Mouse (Mus musculus) E14TG2a.4 (cell line): ENCODE measurements at regions not wholly inside any gene's neighbourhood (a gene's known extent, or its start where the extent isn't known, plus 50 kb on each side); places are given as distances from the start of the nearest gene placed in this dataset.

Experiments used
- H3K27me3 ChIP-seq: 2 replicates; pipeline ENCODE4 v1.6.1; 2014; ENCODE audit warnings: low read length, control low read depth; ENCODE audit not compliant: insufficient read depth
- H3K36me3 ChIP-seq: 2 replicates; pipeline ENCODE4 v1.6.1; 2014; ENCODE audit warnings: low read length, control low read depth; ENCODE audit not compliant: insufficient read depth
- H3K4me1 ChIP-seq: replicated peaks from 2 replicates; pipeline ENCODE4 v1.6.1; 2014; ENCODE audit warnings: low read depth, low read length, control low read depth
- H3K4me3 ChIP-seq: replicated peaks from 2 replicates; pipeline ENCODE4 v1.5.1; 2014; ENCODE audit warnings: mild to moderate bottlenecking, low read length
- H3K9me3 ChIP-seq: 2 replicates; pipeline ENCODE4 v1.6.1; 2014; ENCODE audit warnings: low read length, control low read depth
- CTCF ChIP-seq: conservative IDR thresholded peaks from 2 replicates; pipeline ENCODE4 v1.5.1; 2014; ENCODE audit warnings: low read length
- NANOG ChIP-seq: IDR thresholded peaks from 2 replicates; pipeline ENCODE4 v1.6.1; 2014; ENCODE audit warnings: borderline replicate concordance, low read length, mixed read lengths
- POU5F1 ChIP-seq: IDR thresholded peaks from 2 replicates; pipeline ENCODE4 v1.6.1; 2014; ENCODE audit warnings: low read length, borderline replicate concordance

DNA sequence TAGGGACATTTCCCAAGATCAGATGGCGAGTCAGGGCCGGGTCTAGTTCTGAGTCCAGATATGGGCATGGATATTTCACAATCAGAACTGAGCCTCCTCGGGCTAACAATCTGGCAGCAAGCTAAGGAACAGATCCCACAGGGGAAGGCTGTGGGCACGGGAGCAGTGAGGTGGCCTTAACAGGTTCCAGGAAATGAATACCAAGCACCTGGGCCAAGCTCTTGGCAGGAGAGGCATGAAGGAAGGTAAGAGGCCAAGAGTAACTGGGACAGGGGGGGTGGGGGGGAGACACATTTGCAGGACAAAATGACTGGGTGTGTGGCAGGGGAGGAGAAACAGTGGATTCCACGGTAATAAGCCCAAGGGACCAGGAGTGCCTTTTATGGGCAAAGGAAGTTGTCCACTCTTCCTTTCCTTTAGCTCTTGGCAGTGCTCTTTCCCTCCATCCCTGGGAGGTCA, 124.9 kb upstream of the Ank start:
- Histone ChIP-seq H3K36me3 (no peaks in the 10 kb centered on the region), H3K4me1 (no peaks in the 10 kb centered on the region), H3K27me3 (no peaks in the 10 kb centered on the region), H3K4me3 (no peak overlapping the region), H3K9me3 (no peaks in the 10 kb centered on the region)
- TF ChIP-seq POU5F1 (no peak), NANOG (no peak), CTCF (no peak)

DNA sequence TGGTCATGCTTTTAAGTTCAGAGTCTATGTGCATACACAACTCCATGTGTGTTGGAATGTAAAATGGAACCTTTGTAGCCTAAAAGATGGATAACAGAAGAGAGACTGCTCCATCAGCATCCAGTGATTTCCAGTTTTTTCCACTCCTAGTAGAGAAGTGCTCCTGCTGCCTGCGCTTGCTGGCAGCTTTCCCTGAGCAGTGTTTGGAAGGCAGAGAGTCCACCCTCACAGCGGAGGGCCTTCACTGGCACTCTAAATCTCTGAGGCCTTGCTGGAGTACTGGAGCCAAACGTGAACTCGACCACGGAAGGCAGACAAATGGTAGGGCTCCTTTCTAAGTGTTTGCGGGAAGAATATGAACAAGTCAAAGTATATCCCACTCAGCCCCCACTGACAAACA, 108.0 kb upstream of the Ank start:
- no peaks in the 10 kb centered on the region for H3K4me1 ChIP-seq
- H3K36me3 ChIP-seq, result no peaks in the 10 kb centered on the region
- no peaks in the 10 kb centered on the region for H3K9me3 ChIP-seq
- 0 out of 2 replicates have a peak, but pooled peaks cover 4% of the 10 kb centered on the region for H3K27me3 ChIP-seq
- no peak overlapping the region for H3K4me3 ChIP-seq
- TF ChIP-seq NANOG (no peak), CTCF (no peak), POU5F1 (no peak)

DNA sequence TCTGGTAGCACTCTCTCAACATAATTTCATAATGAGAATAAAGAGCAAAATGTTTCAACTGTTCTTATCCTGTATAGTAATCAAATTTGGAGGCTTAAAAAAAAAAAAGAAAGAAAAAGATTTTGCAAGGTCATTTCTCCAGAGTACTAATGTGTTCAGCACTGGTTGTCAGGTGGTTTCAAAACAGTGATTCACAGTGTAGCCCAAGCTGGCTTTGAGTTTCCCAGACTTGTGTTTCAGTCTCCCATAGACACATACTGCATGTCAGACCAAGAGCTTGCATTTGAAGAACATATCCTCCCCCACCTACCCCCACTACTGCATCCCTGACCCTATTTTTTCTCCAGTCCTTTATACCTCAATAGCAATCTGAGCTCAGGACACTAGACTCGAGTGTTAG, 107.2 kb upstream of the Ank start:
- H3K4me3 ChIP-seq, result no peak overlapping the region
- no peaks in the 10 kb centered on the region for H3K36me3 ChIP-seq
- H3K4me1 ChIP-seq, result no peaks in the 10 kb centered on the region
- TF ChIP-seq CTCF, result no peak
- no peak for TF ChIP-seq POU5F1
- TF ChIP-seq NANOG, result no peak
- H3K27me3 ChIP-seq, result 0 out of 2 replicates have a peak, but pooled peaks cover 4% of the 10 kb centered on the region
- H3K9me3 ChIP-seq, result no peaks in the 10 kb centered on the region

DNA sequence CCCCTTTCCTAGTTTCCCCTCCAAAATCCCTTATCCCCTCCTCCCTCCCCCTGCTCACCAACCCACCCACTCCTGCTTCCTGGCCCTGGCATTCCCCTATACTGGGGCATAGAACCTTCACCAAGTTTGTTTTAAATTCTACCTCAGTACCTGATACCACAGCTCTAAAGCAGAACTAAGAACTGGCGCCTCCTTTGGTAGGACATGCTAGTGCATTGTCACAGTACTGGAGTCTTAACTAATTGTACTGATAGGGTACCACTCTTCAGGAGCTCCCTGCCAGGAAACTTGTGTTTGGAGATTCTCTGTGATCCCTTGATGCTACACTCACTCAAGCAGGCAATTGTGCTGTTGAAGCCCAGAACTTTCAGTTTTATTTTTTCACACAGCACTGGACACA, 92.0 kb upstream of the Ank start:
- Histone ChIP-seq H3K4me3 (no peak overlapping the region), H3K36me3 (no peaks in the 10 kb centered on the region), H3K27me3 (no peaks in the 10 kb centered on the region), H3K9me3 (peaks cover 37% of the 10 kb centered on the region), H3K4me1 (no peaks in the 10 kb centered on the region)
- TF ChIP-seq POU5F1 (no peak), CTCF (0 out of 2 replicates have a peak, but pooled peaks have one; percentile 11), NANOG (no peak)

DNA sequence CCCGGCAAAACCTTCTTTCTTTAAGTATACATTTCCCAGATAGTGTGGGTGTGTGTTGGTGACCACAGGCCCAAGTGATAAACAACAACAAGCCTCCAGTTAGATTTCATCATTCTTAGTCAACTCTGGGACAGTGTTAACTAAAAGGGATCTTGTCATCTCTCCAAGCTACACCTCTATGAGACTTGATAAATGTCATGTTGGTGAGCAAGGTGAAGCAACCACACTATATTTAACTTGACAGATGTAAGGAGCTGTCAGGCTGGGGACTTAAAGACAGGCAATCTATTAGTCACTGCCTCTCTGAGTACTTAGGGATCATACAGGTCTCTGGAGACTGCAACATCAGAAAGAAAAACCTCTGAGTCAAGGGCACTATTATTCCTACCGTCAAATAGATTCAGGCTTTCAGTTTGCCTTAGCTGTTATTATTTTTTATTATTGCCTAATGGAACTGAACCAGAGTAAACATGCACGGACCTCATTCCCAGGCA, 87.8 kb upstream of the Ank start:
- TF ChIP-seq CTCF (no peak), POU5F1 (no peak), NANOG (no peak)
- H3K4me3 ChIP-seq, result no peak overlapping the region
- H3K9me3 ChIP-seq, result peaks cover 62% of the 10 kb centered on the region
- H3K4me1 ChIP-seq, result no peaks in the 10 kb centered on the region
- H3K36me3 ChIP-seq, result no peaks in the 10 kb centered on the region
- no peaks in the 10 kb centered on the region for H3K27me3 ChIP-seq

DNA sequence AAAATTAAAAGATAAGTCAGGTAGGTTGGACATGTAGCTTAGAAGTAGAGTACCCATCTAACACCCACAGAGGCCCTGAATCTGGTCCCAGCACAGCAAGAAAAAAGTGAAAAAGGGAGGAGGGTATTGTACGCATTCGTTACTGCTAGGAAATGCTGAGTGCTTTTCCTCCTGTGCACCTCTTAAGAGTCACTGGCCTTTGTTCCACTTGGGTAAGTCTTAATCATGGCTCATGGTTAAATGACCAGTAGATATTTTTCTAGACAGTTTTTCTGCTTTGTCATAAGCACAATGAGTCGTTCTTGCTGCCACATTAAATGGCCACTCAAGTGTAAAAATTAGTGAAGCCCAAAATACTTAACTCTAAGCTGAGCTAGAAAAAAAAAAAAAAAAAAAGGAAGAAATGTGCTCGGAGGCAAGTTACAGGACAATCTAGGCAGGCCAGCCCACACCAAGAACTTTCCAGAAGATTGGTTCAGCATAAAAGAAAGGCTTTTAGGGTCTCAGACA, 86.0 kb upstream of the Ank start:
- Histone ChIP-seq H3K9me3 (peaks cover 58% of the 10 kb centered on the region), H3K36me3 (no peaks in the 10 kb centered on the region), H3K27me3 (no peaks in the 10 kb centered on the region), H3K4me3 (no peak overlapping the region), H3K4me1 (no peaks in the 10 kb centered on the region)
- TF ChIP-seq POU5F1 (no peak), CTCF (no peak), NANOG (no peak)

DNA sequence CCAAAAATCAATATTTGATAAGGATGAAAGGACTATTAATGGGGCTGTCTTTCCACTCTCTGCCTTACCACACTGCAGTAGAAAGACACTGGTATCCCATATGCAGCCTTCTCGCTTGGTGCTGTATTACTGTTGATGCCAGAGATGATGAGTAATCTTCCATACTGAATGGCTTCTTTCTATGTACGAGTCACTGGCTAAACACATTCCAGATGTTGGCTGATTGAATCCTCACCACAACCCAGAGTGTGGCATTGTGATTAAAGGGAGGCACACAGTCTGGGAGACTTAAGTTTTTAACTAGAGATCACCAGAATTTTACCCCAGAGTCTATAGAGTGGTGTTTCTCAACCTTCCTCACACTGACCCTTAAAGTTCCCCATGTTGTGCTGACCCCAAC, 84.9 kb upstream of the Ank start:
- Histone ChIP-seq H3K36me3 (no peaks in the 10 kb centered on the region), H3K27me3 (no peaks in the 10 kb centered on the region), H3K4me3 (no peak overlapping the region), H3K4me1 (no peaks in the 10 kb centered on the region), H3K9me3 (peaks cover 55% of the 10 kb centered on the region)
- TF ChIP-seq CTCF, result no peak
- TF ChIP-seq POU5F1, result no peak
- TF ChIP-seq NANOG, result no peak

DNA sequence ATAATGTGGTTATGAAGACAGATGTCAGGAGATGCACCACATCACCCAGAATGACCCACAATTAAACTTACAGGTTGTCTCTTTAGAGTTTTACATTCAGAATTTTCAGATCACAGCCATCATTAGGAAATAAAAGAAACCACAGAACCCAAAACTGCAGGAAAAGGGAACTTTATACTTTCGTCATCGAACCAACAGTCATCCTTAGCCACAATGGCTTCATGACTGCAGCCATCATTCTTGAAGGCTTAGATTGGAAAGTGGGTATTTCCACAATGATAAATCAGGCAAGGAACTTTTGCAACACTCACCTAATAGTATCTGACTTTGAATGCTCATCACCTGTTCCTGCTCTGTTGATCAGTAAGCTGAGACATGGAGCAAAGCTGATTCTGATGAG, 75.9 kb upstream of the Ank start:
- 0 out of 2 replicates have a peak overlapping the region, but pooled peaks have one; percentile 11 for H3K4me3 ChIP-seq
- no peaks in the 10 kb centered on the region for H3K27me3 ChIP-seq
- H3K4me1 ChIP-seq, result no peaks in the 10 kb centered on the region
- no peak for TF ChIP-seq POU5F1
- TF ChIP-seq CTCF, result no peak
- TF ChIP-seq NANOG, result no peak
- peaks cover 5% of the 10 kb centered on the region; the same call in 1 of the 2 replicates for H3K36me3 ChIP-seq
- H3K9me3 ChIP-seq, result peaks cover 49% of the 10 kb centered on the region

DNA sequence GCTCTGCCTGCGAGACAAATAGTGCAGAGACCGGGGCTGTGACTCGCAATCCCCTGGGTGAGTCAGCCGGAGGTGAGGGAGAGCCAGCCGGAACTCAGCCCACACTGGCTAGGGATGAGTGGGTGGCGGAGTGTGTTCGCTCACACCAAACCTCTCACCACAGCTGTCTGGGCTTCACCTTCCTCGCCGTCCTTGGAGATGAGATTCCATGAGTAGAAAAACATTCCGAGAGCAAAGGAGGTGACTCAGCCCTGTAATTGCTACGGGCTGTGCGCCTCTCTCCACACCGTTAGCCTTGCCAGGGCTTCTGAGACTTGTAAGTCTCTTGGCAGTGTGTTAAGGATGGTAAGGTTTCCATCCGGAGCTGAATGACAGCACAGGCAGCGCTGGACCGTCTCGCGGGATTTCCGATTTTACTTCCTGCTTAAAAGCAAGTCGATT, 60.7 kb upstream of the Ank start:
- peaks cover 10% of the 10 kb centered on the region for H3K9me3 ChIP-seq
- H3K4me1 ChIP-seq, result no peaks in the 10 kb centered on the region
- H3K27me3 ChIP-seq, result no peaks in the 10 kb centered on the region
- no peak overlapping the region; the same call in 1 of the 2 replicates for H3K4me3 ChIP-seq
- TF ChIP-seq NANOG (no peak), CTCF (no peak), POU5F1 (no peak)
- no peaks in the 10 kb centered on the region for H3K36me3 ChIP-seq
